12 mouse cellular contexts compared by ENCODE assay signal in genomic region chr10:94305526-94305925, GRCm38 (mm10). TPM values are rescaled to one million over a fixed set of nuclear protein-coding genes. Genes with fewer than 3 reads are reported as not detected.
A peak's percentile ranks its signal among the peaks of the same experiment; 100 is the strongest.
DNase-seq lines count a peak whose midpoint lies in the region; ATAC-seq and TF ChIP-seq lines count a peak whose summit lies in the region.
"Had no signal": no experiment of that assay in that cellular context is flagged by ENCODE, and none has a peak within 500 bp of the region (broad histone marks: within the 10 kb centered on the region; RNA-seq: fewer than 3 reads in every experiment).

No protein-coding gene starts in this region.

- DNase-seq in kidney, adult 2 months: peak; percentile 9
- DNase-seq in 3T3-L1 (ENCODE audit: low read depth, low spot score) (peak; percentile 51), ES-E14 (ENCODE audit: low read depth, low spot score) (peak; percentile 31)
- peak; percentile 78 for DNase-seq in embryonic facial prominence, embryonic 14.5 days (ENCODE audit: low spot score)
- no peak for DNase-seq in cerebellum, postnatal 10 days
- DNase-seq in gastrocnemius, postnatal 25 days: no peak

- no peak overlapping the region for H3K27ac ChIP-seq in kidney, adult 2 months (ENCODE audit: insufficient read depth, low read depth, low read length)
- no peak overlapping the region for H3K27ac ChIP-seq in kidney, embryonic 16.5 days (ENCODE audit: low read length)
- no peak overlapping the region for H3K27ac ChIP-seq in ES-E14 (ENCODE audit: insufficient read depth, low read depth, low read length, poor library complexity, severe bottlenecking)
- no peak overlapping the region for H3K27ac ChIP-seq in embryonic facial prominence, embryonic 14.5 days (replicated peaks; ENCODE audit: low read depth, low read length)
- no peak overlapping the region for H3K27ac ChIP-seq in hindbrain, embryonic 13.5 days
- H3K27ac ChIP-seq: kidney, embryonic 15.5 days; liver, embryonic 15.5 days had no signal

- H3K9me3 ChIP-seq in kidney, embryonic 16.5 days (ENCODE audit: low read length): no peaks in the 10 kb centered on the region
- no peaks in the 10 kb centered on the region for H3K9me3 ChIP-seq in ES-E14 (ENCODE audit: control insufficient read depth, insufficient read depth, low read depth, low read length)
- H3K9me3 ChIP-seq in embryonic facial prominence, embryonic 14.5 days (ENCODE audit: control insufficient read depth, low read length): no peaks in the 10 kb centered on the region
- H3K9me3 ChIP-seq in hindbrain, embryonic 13.5 days: peaks cover 7% of the 10 kb centered on the region; the same call in 1 of the 2 replicates
- H3K9me3 ChIP-seq: kidney, embryonic 15.5 days; liver, embryonic 15.5 days had no signal

- no peak for TF ChIP-seq POLR2A in kidney, adult 2 months (IDR thresholded peaks at IDR 0.05; ENCODE audit: low read depth, low read length)

- H3K4me2 ChIP-seq in kidney, embryonic 16.5 days (replicated peaks; ENCODE audit: low read depth, low read length): no peak overlapping the region
- no peak overlapping the region for H3K4me2 ChIP-seq in embryonic facial prominence, embryonic 14.5 days (ENCODE audit: low read depth, low read length)
- H3K4me2 ChIP-seq in hindbrain, embryonic 13.5 days: no peak overlapping the region
- H3K4me2 ChIP-seq: kidney, embryonic 15.5 days; liver, embryonic 15.5 days had no signal

- in situ Hi-C loops in ES-E14 (cut with MboI; ENCODE audit: low sequenced_read_pairs in 2 of 2, unreplicated experiment in 2 of 2): no loop called here

- H3K4me1 ChIP-seq in kidney, adult 2 months (ENCODE audit: control insufficient read depth, insufficient read depth, low read length): no peaks in the 10 kb centered on the region
- H3K4me1 ChIP-seq in kidney, embryonic 16.5 days (ENCODE audit: insufficient read depth, low read length): no peaks in the 10 kb centered on the region
- H3K4me1 ChIP-seq in ES-E14 (ENCODE audit: control insufficient read depth in 2 of 2, insufficient read depth in 2 of 2, low read length in 2 of 2, poor library complexity in 1 of 2): no peaks in the 10 kb centered on the region
- H3K4me1 ChIP-seq in embryonic facial prominence, embryonic 14.5 days (ENCODE audit: control insufficient read depth, insufficient read depth, low read length): no peaks in the 10 kb centered on the region
- no peaks in the 10 kb centered on the region for H3K4me1 ChIP-seq in hindbrain, embryonic 13.5 days (replicated peaks)
- H3K4me1 ChIP-seq: kidney, embryonic 15.5 days; liver, embryonic 15.5 days had no signal

- ATAC-seq in kidney, embryonic 16.5 days (ENCODE audit: low FRiP score, low TSS enrichment): no peak
- ATAC-seq in embryonic facial prominence, embryonic 14.5 days (ENCODE audit: low read depth): no peak
- no peak for ATAC-seq in hindbrain, embryonic 13.5 days (ENCODE audit: low FRiP score)

- H3K36me3 ChIP-seq in kidney, adult 2 months (ENCODE audit: control insufficient read depth, insufficient read depth, low read length): no peaks in the 10 kb centered on the region
- H3K36me3 ChIP-seq in kidney, embryonic 16.5 days (ENCODE audit: insufficient read depth, low read length): no peaks in the 10 kb centered on the region
- H3K36me3 ChIP-seq in ES-E14 (ENCODE audit: control insufficient read depth, insufficient read depth, low read length, poor library complexity, severe bottlenecking): no peaks in the 10 kb centered on the region
- no peaks in the 10 kb centered on the region for H3K36me3 ChIP-seq in embryonic facial prominence, embryonic 14.5 days (ENCODE audit: control insufficient read depth, insufficient read depth, low read length)
- H3K36me3 ChIP-seq in hindbrain, embryonic 13.5 days: no peaks in the 10 kb centered on the region
- H3K36me3 ChIP-seq: kidney, embryonic 15.5 days; liver, embryonic 15.5 days had no signal

- TF ChIP-seq CTCF in kidney, adult 2 months (conservative IDR thresholded peaks at IDR 0.05; ENCODE audit: insufficient read depth, insufficient read length, low read depth, low read length): no peak

- H3K9ac ChIP-seq in kidney, embryonic 16.5 days (replicated peaks; ENCODE audit: low read length): no peak overlapping the region
- no peak overlapping the region for H3K9ac ChIP-seq in ES-E14 (ENCODE audit: insufficient read depth, low read depth, low read length, poor library complexity, severe bottlenecking)
- H3K9ac ChIP-seq in embryonic facial prominence, embryonic 14.5 days (ENCODE audit: low read depth, low read length): no peak overlapping the region
- H3K9ac ChIP-seq in hindbrain, embryonic 13.5 days: no peak overlapping the region
- H3K9ac ChIP-seq: kidney, embryonic 15.5 days; liver, embryonic 15.5 days had no signal

- no peaks in the 10 kb centered on the region for H3K27me3 ChIP-seq in kidney, adult 2 months (replicated peaks; ENCODE audit: control insufficient read depth, insufficient read depth, low read length)
- peaks cover 5% of the 10 kb centered on the region; the same call in 1 of the 2 replicates for H3K27me3 ChIP-seq in kidney, embryonic 16.5 days (ENCODE audit: insufficient read depth, low read length)
- H3K27me3 ChIP-seq in embryonic facial prominence, embryonic 14.5 days (replicated peaks; ENCODE audit: control insufficient read depth, insufficient read depth, low read length): 0 out of 2 replicates have a peak, but pooled peaks cover 3% of the 10 kb centered on the region
- no peaks in the 10 kb centered on the region for H3K27me3 ChIP-seq in hindbrain, embryonic 13.5 days

- 58% methylated on average over 5 of the region's 5 CpGs for WGBS in kidney, adult 2 months
- WGBS in kidney, embryonic 16.5 days: 61% methylated on average over 5 of the region's 5 CpGs
- 55% methylated on average over 5 of the region's 5 CpGs for WGBS in embryonic facial prominence, embryonic 14.5 days
- 65% methylated on average over 5 of the region's 5 CpGs for WGBS in hindbrain, embryonic 13.5 days

- no peak overlapping the region for H3K4me3 ChIP-seq in kidney, adult 2 months (ENCODE audit: insufficient read depth, low read depth, low read length)
- H3K4me3 ChIP-seq in kidney, embryonic 16.5 days (ENCODE audit: low read length): no peak overlapping the region
- H3K4me3 ChIP-seq in ES-E14 (ENCODE audit: insufficient read depth in 1 of 2, low read depth in 1 of 2, low read length in 2 of 2, poor library complexity in 1 of 2, severe bottlenecking in 1 of 2): no peak overlapping the region
- H3K4me3 ChIP-seq in embryonic facial prominence, embryonic 14.5 days (ENCODE audit: low read depth, low read length): no peak overlapping the region
- H3K4me3 ChIP-seq in hindbrain, embryonic 13.5 days: no peak overlapping the region
- H3K4me3 ChIP-seq: erythroblast, embryonic 14.5 days; kidney, embryonic 15.5 days; liver, embryonic 15.5 days had no signal

TF ChIP-seq in ES-E14, 5 proteins besides CTCF, POLR2A, EP300 and RAD21:
- TF ChIP-seq HCFC1 (IDR thresholded peaks at IDR 0.05; ENCODE audit: borderline replicate concordance, insufficient read depth, low read length) (no peak), MAFK (IDR thresholded peaks at IDR 0.05; ENCODE audit: insufficient read depth, low read depth, low read length) (no peak), CHD2 (IDR thresholded peaks at IDR 0.05; ENCODE audit: low read depth, low read length) (no peak), ZNF384 (IDR thresholded peaks at IDR 0.05; ENCODE audit: low read depth, low read length) (no peak), ZC3H11A (IDR thresholded peaks at IDR 0.05; ENCODE audit: borderline replicate concordance, low read depth, low read length) (no peak)

RNA-seq across cellular contexts. Expression of gene Tmcc3, which starts 6.2 kb away (rescaled TPM):
- polyA plus RNA-seq in kidney, adult 2 months (2012; rRNA removed): 11.2 and 11.3 TPM in 2 replicates
- polyA plus RNA-seq in kidney, embryonic 16.5 days (2015; fragmentation: Nextera tagmentation; extraction: Ambion mirVana): 8.0 and 9.2 TPM in 2 replicates
- 5.8 and 7.0 TPM in 2 replicates for total RNA-seq in ES-E14 (2012; rRNA removed)
- 16.0 and 17.4 TPM in 2 replicates for polyA plus RNA-seq in embryonic facial prominence, embryonic 14.5 days (2014; fragmentation: Nextera tagmentation; extraction: Ambion mirVana)
- total RNA-seq in gastrocnemius, postnatal 25 days (2021): 10 to 100 TPM; 18.3 to 18.8 TPM
- polyA plus RNA-seq in hindbrain, embryonic 13.5 days (2015; fragmentation: Nextera tagmentation; extraction: Ambion mirVana): 7.5 and 8.3 TPM in 2 replicates

RNA-seq across cellular contexts. Expression of gene Gm4792, which starts 7.0 kb away (rescaled TPM):
- polyA plus RNA-seq in kidney, adult 2 months (2012; rRNA removed): not detected in 2 replicates
- polyA plus RNA-seq in kidney, embryonic 16.5 days (2015; fragmentation: Nextera tagmentation; extraction: Ambion mirVana): not detected in 2 replicates
- total RNA-seq in ES-E14 (2012; rRNA removed): not detected in 2 replicates
- polyA plus RNA-seq in embryonic facial prominence, embryonic 14.5 days (2014; fragmentation: Nextera tagmentation; extraction: Ambion mirVana): not detected in 2 replicates
- not detected for total RNA-seq in gastrocnemius, postnatal 25 days (2021)
- polyA plus RNA-seq in hindbrain, embryonic 13.5 days (2015; fragmentation: Nextera tagmentation; extraction: Ambion mirVana): 0.35 and 0.45 TPM in 2 replicates
- total RNA-seq: heart, adult 18-20 months had no signal
- polyA plus RNA-seq: erythroblast, embryonic 14.5 days; kidney, embryonic 15.5 days; liver, embryonic 15.5 days had no signal

Comparison
In these comparisons a context has a peak if more than half of its experiments do, and no peak if none do; other contexts are left out.
1. DNase-seq: peak in kidney, adult 2 months (single experiment), 3T3-L1 (single experiment), ES-E14 (single experiment) and embryonic facial prominence, embryonic 14.5 days (single experiment); none in cerebellum, postnatal 10 days (0 of 2) and gastrocnemius, postnatal 25 days (single experiment).